Mouse (Mus musculus): ENCODE measurements around the gene Ercc2.
A peak's percentile ranks its signal among the peaks of the same experiment; 100 is the strongest.

The Ercc2 gene

DNA sequence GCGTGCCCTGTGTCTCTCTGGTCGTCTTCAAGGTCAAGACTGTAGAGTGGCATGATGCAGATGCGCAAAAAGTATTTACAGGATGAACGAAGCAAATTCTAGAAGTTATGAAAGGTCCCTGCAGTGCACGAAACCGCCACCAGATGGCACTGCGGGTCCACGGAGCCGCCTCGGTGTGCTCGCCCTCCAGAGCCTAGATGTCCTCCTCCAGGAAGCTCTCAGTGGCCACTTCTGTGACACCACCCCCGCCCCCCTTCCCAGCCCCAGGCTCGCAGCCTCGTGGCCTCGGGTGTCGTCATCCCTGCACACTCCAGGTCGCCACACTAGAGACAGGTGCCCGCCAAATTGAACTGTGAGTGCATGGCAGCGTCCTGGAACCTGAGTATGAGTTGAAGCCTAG, 23.6 kb downstream of the Ercc2 start:
- DNase-seq (ENCODE audit: extremely low spot score) = peak; percentile 86

DNA sequence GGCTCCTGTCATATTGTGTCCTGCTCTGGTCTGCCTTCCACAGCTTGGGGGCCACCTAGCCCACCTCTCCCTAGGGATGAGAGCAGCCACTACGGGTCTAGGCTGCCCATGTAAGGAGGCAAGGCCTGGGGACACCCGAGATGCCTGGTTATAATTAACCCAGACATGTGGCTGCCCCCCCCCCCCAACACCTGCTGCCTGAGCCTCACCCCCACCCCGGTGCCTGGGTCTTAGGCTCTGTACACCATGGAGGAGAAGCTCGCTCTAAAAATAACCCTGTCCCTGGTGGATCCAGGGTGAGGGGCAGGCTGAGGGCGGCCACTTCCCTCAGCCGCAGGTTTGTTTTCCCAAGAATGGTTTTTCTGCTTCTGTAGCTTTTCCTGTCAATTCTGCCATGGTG, 27.9 kb downstream of the Ercc2 start:
- no peak for DNase-seq (ENCODE audit: extremely low spot score)

DNA sequence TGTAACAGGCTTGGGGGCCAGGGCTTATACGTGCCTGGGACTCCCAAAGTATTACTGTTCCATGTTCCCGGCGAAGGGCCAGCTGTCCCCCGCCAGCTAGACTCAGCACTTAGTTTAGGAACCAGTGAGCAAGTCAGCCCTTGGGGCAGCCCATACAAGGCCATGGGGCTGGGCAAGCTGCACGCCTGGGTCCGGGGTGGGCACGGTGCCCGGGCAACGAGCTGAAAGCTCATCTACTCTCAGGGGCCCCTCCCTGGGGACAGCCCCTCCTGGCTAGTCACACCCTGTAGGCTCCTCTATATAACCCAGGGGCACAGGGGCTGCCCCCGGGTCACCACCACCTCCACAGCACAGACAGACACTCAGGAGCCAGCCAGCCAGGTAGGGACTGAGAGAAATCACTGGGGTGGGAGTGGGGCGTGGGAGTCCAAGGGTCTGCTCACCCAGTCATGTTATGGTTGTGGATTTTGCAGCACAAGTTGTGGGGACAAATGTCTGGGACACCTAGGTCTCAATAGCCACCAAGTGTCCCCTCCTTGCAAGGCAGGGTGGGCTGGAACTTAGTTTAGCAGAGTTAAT, 29.0 kb downstream of the Ercc2 start:
- DNase-seq (ENCODE audit: extremely low spot score) = no peak

DNA sequence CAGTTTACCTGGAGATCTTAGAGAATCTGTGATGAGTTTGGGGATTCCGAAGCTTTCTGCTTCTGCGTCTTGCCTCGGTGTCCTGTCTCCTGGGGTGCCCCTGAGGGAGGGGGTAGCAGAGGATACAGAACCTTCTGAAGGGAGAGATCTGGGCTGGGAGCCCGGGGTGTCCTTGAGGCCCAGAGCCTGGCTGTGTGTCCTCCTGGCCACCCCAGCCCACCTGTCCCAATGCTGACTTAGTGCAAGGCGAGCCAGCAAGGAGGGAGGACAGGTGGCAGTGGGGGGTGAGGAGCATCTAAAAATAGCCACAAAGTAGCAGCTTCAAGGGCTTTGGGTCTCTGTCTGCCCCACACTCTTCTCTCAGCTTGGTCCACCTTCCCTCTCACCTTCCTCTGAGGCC, 30.0 kb downstream of the Ercc2 start:
- no peak for DNase-seq (ENCODE audit: extremely low spot score)

DNA sequence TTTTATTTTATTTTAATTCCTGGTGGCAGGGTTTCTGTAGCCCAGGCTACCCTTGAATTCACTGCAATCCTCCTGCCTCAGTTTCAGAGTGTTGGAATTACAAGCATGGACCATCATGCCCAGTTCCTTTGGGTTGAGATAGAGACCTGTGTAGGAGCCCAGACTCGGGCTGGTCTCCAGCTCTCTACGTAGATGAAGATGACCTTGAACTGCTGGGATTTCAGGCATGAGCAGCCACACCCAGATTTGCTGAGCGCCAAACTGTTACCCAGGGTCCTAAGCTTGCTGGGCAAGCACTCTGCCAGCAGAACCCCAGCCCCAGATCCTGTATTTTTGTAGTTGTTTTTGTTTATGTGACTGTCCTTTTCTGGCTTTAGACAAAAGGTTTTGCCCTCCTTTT, 31.7 kb downstream of the Ercc2 start:
- DNase-seq (ENCODE audit: extremely low spot score) = no peak

DNA sequence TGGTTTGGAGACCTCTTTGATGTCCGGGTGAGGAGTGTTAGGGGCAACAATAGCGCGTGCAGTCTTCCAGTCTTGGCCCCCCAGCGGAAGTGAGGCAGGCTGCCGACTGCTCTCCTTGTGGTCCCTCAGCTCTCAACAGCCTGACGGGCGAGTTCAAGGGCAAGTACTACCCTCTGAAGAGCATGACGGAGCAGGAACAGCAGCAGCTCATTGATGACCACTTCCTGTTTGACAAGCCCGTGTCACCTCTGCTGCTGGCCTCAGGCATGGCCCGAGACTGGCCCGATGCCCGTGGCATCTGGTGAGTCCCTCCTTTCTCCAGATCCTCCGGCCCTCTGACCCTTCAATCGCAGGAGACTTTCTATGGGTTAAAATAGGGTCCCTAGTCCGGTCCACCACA, 34.8 kb downstream of the Ercc2 start:
- no peak for DNase-seq (ENCODE audit: extremely low spot score)

- DNase-seq (ENCODE audit: extremely low spot score) = no peak
These were observed 38.3 kb downstream of the Ercc2 start for GRCm38 (mm10) chr7:19420121-19420520.

- peak; percentile 82 for DNase-seq (ENCODE audit: extremely low spot score)
These were observed 39.2 kb downstream of the Ercc2 start for GRCm38 (mm10) chr7:19420821-19421636.

- DNase-seq (ENCODE audit: extremely low spot score) = no peak
These were observed 41.3 kb downstream of the Ercc2 start for GRCm38 (mm10) chr7:19423083-19423482.

DNA sequence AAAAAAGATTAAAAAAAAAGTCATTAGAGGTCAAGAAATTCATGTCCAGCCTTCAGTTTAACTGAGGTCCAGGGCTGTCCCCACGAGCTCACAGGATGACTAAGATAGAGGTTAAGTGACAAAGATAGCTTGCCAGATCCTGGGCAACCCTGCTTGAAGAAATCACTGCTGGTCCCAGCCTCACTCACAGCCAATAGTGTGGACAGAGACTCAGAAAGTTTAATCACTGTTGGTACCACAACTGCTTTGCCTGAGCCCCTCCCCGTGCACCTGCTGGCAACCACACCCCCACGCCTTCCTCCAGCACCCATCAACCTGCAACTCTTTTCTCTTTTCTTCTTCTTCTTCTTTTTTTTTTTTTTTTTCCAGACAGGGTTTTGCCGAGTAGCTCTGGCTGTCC, 42.2 kb downstream of the Ercc2 start:
- DNase-seq (ENCODE audit: extremely low spot score) = no peak

DNA sequence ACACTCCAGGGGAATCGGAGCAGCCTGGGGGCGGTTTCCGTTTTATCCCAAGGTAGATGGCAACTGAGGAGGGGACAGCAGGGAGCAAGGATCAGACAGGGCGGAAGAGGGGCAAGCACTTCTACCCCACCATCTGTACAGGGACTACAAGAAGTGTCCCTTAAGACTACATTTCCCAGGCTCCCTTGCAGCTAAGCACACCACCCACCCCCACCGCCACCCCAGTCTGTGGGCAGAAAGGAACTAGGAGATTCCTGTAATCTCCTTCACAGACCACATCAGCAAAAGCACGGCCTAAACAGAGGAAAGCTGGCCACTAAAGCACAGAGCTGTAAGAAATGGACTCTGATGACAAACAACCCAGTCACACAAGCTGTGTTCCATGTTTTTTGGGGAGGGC, 44.5 kb downstream of the Ercc2 start:
- DNase-seq (ENCODE audit: extremely low spot score) = no peak

DNA sequence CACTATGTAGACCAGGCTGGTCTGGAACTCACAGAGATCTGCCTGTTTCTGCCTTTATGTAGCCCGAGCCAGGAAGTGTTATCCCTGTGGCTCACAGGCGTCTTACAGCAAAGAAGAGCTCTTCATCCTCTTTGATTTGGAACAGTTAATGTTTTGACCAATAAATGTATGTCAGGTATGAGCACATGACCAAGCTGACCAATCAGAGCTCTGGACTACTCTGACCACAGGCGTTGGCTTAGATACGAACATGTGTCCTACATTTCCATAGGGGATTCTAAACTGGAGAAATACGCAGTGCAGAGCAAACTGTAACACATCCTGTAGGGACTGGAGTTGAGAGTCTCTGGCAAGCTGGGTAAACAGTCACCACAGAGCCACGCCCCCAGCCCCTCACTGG, 45.1 kb downstream of the Ercc2 start:
- no peak for DNase-seq (ENCODE audit: extremely low spot score)

DNA sequence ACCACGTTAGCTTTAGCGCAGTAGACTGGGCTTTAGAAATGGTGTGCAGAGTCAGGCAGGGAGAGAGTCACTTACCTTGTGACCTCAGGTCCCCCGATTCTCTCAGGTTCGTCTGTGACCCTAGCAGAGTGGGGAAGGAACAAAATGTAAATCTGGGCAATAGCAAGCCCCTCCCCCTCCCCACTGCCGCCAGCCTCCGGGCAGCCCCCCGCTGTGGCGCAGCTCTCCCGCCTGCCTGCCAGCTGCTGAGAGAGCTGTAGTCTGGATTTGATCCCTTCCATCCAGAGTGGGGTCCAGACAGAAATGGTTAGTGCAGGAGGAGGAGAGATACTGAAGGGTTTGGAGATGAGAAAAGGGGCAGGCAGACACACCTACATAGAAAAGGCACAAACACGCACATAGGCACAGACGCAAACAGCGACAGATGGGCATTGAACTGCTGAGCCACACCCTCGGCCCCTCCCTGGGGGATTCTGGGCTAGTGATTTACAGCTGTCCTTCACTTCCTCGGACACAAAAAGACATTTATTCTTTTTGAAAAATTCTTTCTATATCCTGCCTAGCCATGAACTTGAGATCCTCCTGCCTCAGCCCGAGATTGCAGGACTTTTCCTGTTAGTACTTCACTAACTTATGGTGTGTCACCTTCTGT, 46.3 kb downstream of the Ercc2 start:
- no peak for DNase-seq (ENCODE audit: extremely low spot score)

GRCm38 (mm10) chr7:19429726-19430125, 47.9 kb downstream of the Ercc2 start:
- no peak for DNase-seq (ENCODE audit: extremely low spot score)

DNA sequence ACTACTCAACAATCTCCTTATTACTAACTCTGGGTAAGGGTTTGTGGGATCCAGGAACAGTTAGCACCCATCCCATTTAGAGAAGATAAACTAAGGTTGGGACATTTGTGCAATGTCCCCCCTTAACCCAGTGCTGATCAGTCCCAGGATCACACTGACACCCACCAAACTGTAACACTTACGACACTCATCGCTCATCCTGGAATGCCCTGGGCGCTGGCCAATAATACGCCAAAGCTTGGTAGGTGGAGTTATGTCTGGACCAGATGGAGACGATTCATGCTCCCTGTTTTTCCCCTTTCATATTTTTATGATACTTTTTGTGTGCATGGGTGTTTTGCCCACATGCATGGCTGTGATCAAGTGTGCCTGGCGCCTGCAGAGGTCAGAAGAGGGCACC, 48.6 kb downstream of the Ercc2 start:
- DNase-seq (ENCODE audit: extremely low spot score) = no peak

GRCm38 (mm10) chr7:19432475-19432874, 50.7 kb downstream of the Ercc2 start:
- no peak for DNase-seq (ENCODE audit: extremely low spot score)

GRCm38 (mm10) chr7:19436276-19436675, 54.5 kb downstream of the Ercc2 start:
- no peak for DNase-seq (ENCODE audit: extremely low spot score)

DNA sequence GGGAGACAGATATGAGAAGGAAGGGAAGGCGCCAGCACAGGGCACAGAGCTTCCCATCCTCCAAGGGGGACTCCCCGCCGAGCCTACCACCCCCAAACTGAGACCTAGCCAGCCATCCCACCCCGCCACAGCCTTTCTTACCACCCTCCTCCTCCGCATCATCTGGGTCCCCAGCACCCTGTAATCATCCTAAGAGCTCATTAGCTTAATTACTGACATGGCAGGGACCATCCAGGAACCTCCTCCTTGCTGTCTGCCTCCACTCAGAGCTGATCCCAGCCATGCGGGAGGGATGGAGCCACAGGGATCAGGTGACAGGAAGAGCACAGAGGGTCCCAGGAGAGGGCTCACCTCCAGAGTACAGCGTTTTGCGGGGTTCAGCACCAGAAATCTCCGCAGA, 55.2 kb downstream of the Ercc2 start:
- no peak for DNase-seq (ENCODE audit: extremely low spot score)

DNA sequence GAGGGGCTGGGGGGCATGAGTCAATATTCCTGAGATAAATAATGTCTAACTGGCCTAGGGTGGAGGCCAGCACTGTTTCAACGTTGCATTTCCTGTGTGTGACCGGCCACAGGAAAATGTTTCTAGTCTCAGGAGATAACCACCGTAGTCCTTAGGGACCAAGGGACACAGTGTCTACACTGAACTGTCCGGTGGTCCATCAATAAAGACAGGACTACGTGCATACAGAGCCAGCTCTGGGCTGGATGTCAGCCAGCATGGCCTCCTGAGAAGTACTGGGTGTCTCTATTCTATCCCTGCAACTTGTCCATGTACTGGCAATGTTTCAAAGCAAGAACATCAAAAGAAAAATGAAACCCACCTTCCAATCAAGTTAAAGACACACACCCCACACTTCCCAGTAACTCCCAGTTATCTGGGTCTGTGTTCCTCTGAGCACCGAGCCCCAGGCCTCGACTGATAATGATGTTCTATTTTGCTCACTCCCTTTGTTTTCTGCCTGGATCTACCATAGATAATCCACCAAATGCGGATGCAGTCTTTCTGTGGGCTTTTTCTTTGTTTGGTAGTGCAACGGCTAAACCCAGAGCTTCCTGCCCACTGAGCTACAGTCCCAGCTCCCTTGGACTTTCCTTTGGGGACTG, 59.8 kb downstream of the Ercc2 start:
- DNase-seq (ENCODE audit: extremely low spot score) = no peak

- peak; percentile 77 for DNase-seq (ENCODE audit: extremely low spot score)
These were observed 61.5 kb downstream of the Ercc2 start for GRCm38 (mm10) chr7:19443344-19443743.

DNA sequence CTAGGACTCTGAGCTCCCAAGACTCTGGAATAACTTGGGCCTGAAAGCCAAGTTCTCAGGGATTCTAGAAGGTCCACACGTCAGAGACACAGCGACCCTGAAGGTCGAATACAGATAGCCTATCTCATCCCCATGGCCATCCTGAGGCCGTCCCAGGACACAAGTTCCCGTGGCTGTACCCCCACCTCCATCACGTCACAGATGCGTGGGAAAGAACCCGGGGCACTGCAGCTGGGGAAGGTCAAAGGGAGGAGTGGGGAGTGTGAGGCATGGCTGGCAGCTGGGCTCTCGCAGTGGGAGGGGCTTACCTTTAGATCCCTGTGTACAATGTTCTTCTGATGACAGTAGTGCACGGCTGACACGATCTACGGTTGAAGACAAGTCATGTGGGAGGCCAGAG, 63.0 kb downstream of the Ercc2 start:
- no peak for DNase-seq (ENCODE audit: extremely low spot score)
